Mouse (Mus musculus) thymus, adult 2 months (tissue): ENCODE data around the gene BC005624.

Experiments
- CTCF ChIP-seq: fragments of 200-500 bp; IDR thresholded peaks from 2 replicates; pipeline ENCODE4 v1.5.1; 2012; ENCODE audit warnings: mild to moderate bottlenecking, control low read depth, low read length, moderate library complexity, borderline replicate concordance; ENCODE audit not compliant: control insufficient read depth, poor library complexity, insufficient read depth; ENCODE audit errors: extremely low read depth
- POLR2A ChIP-seq: fragments of 200-500 bp; IDR thresholded peaks from 2 replicates; pipeline ENCODE4 v1.6.1; 2012; ENCODE audit warnings: mild to moderate bottlenecking, low read length, control low read depth, moderate library complexity; ENCODE audit not compliant: control insufficient read depth, poor library complexity, insufficient read depth; ENCODE audit errors: extremely low read depth

- no peak for TF ChIP-seq POLR2A
- TF ChIP-seq CTCF: no peak
These were observed 16.7 kb upstream of the BC005624 start for GRCm38 (mm10) chr2:30998443-30999260.
